Mouse (Mus musculus): ENCODE results near the gene Eif3d.
"Not testable (repeated sequence)": the region's sequence is repeated elsewhere in the genome, so short reads cannot be mapped to it uniquely, and the experiment has no call there.

The Eif3d gene

GRCm38 (mm10) chr15:77970470-77971292, at the start of gene Eif3d:
Eif3d (minus strand) TSS chr15:77970813.
- peak; percentile 96 for DNase-seq

- no peak for DNase-seq
Measured at GRCm38 (mm10) chr15:78014046-78014445, 43.4 kb upstream of the Eif3d start.

- not testable (repeated sequence) for DNase-seq
Measured at GRCm38 (mm10) chr15:78008206-78008605, 37.6 kb upstream of the Eif3d start.

GRCm38 (mm10) chr15:78003929-78004328, 33.3 kb upstream of the Eif3d start:
- no peak for DNase-seq

GRCm38 (mm10) chr15:78001400-78001799, 30.8 kb upstream of the Eif3d start:
- DNase-seq = no peak

- DNase-seq = no peak
Measured at GRCm38 (mm10) chr15:77988541-77988940, 17.9 kb upstream of the Eif3d start.

GRCm38 (mm10) chr15:77983391-77983790, 12.8 kb upstream of the Eif3d start:
- DNase-seq = no peak

GRCm38 (mm10) chr15:77982195-77982939, 11.8 kb upstream of the Eif3d start:
- peak; percentile 78 for DNase-seq

- no peak for DNase-seq
Measured at GRCm38 (mm10) chr15:77981181-77981680, 10.6 kb upstream of the Eif3d start.

- peak; percentile 75 for DNase-seq
Measured at GRCm38 (mm10) chr15:77979427-77979865, 8.8 kb upstream of the Eif3d start.

GRCm38 (mm10) chr15:77977663-77978062, 7.0 kb upstream of the Eif3d start:
- DNase-seq = no peak

GRCm38 (mm10) chr15:77974165-77974841, 3.7 kb upstream of the Eif3d start:
- no peak for DNase-seq

- no peak for DNase-seq
Measured at GRCm38 (mm10) chr15:77969940-77970469, 608 bp downstream of the Eif3d start.

GRCm38 (mm10) chr15:77965117-77965528, 5.5 kb downstream of the Eif3d start:
- DNase-seq = no peak

- DNase-seq = no peak
Measured at GRCm38 (mm10) chr15:77962447-77962846, 8.2 kb downstream of the Eif3d start.

GRCm38 (mm10) chr15:77960693-77961092, 9.9 kb downstream of the Eif3d start:
- DNase-seq = no peak

- no peak for DNase-seq
Measured at GRCm38 (mm10) chr15:77958071-77958470, 12.5 kb downstream of the Eif3d start.

GRCm38 (mm10) chr15:77957625-77958024, 13.0 kb downstream of the Eif3d start:
- no peak for DNase-seq

- DNase-seq = peak; percentile 87
Measured at GRCm38 (mm10) chr15:77956404-77956901, 14.2 kb downstream of the Eif3d start, which contains the start of gene Foxred2. Foxred2 (minus strand) TSS chr15:77956722.

- DNase-seq = peak; percentile 38
Measured at GRCm38 (mm10) chr15:77955440-77956403, 14.9 kb downstream of the Eif3d start.

- DNase-seq = no peak
Measured at GRCm38 (mm10) chr15:77954362-77954761, 16.3 kb downstream of the Eif3d start.
